Mouse (Mus musculus) gastrocnemius, adult 8-10 months (tissue): ENCODE data around the gene Allc. TPM values are rescaled to one million over a fixed set of nuclear protein-coding genes. Genes with fewer than 3 reads are reported as not detected.

ENCODE experiments used
- DNase-seq, 2 experiments: peaks; one replicate each; pipeline ENCODE4 v3.0.0; 2022; ENCODE audit warnings: low spot score in 2 of 2
- total RNA-seq, 4 experiments: library from RNA; stranded (reverse); gene quantifications; 2 replicates each; pipeline ENCODE4 v1.2.4; 2022

Allc gene
- total RNA-seq = not detected

DNA sequence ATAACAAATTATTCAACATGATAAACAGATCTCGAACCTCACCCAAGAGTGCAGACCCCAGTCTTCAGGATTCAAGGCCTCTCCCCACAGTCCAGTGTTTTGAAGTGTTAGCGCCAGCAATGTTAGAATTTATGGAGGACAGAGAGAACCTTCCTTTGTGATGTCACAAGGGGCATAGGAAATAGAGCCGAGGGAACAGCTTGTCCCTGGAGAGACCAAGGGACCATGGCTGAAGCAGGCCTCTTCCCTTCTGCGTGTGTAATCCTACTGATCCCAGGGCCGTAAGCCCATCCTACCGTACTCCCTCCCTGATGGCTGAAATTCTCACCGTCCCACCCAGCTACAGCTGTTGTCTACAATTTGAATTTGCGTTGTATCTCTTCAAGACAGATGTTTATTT, at the start of gene Allc:
Gene Allc (minus strand): TSS at position 101 of the 400 bp plus-strand sequence.
- no peak for DNase-seq

- no peak for DNase-seq
Measured at GRCm38 (mm10) chr12:28628436-28628835, 46.1 kb upstream of the Allc start.

GRCm38 (mm10) chr12:28627092-28627491, 44.8 kb upstream of the Allc start:
- DNase-seq = no peak

- DNase-seq = no peak
Measured at GRCm38 (mm10) chr12:28625407-28625806, 43.1 kb upstream of the Allc start.

DNA sequence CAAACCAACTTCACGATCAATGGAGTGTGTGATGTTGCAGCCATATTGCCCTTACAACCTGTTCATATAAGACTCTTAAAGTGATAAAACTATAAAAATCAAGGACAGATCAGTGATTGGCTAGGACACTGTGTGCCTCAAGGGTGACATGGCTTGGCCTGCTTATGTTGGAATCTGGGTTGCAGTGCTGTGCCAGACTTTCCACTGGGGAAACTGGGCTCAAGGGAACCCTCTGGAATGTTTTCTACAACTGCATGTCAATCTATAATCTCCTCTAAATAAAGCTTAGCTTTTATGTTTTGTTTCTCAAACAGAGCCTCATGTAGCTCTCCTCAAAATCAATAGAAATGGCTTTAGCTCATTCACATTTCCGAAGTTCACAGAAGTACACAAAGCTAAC, 41.9 kb upstream of the Allc start:
- DNase-seq = no peak

GRCm38 (mm10) chr12:28623195-28623594, 40.9 kb upstream of the Allc start, which contains the start of gene Colec11:
Gene Colec11, minus strand, starts transcription at chr12:28623377.
- no peak for DNase-seq

DNA sequence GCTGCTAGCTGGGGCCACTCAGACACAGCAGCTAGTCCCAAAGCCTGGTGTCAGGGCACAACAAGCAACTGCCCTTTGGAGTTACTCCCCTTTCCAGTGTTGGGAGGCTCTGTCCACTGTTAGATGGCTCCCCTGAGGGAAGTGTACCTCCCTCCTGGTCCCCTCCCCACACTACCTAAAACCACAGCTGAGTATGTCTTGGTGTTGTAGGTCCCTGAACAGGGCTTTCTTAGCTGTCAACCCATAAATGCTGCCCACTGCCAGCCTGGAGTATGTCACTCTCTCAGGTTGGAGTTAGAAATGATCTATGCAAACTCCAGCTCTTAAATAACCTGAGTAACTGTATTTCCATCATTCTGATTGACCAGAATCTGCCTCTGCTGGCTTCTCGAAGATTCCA, 40.3 kb upstream of the Allc start:
- DNase-seq = no peak

GRCm38 (mm10) chr12:28622167-28622532, 39.8 kb upstream of the Allc start:
- DNase-seq = no peak

- no peak for DNase-seq
Measured at GRCm38 (mm10) chr12:28621451-28622166, 39.3 kb upstream of the Allc start.

- no peak for DNase-seq
Measured at GRCm38 (mm10) chr12:28617297-28617696, 35.0 kb upstream of the Allc start.

DNA sequence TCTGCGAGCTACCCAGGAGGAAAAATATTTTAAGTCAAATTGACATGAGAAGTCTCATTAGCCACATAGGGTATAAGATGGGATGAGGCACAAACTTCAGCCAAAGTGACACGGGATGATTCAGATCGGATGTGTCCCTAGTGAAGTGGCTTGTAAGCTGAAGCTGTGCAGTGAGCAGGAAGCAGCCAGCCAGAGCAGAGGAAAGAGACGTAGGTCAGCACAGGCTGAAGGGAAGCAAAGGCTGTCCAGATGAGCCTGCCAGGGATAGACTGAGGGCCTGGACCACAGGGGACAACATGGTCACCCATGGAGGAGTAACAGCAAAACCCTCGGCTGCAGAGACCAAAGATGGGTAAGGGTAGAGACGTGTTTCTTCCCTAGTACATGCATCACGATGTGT, 32.1 kb upstream of the Allc start:
- no peak for DNase-seq

- DNase-seq = no peak
Measured at GRCm38 (mm10) chr12:28612391-28612790, 30.1 kb upstream of the Allc start.

GRCm38 (mm10) chr12:28607546-28608305, 25.4 kb upstream of the Allc start:
- DNase-seq = no peak

GRCm38 (mm10) chr12:28603494-28603893, 21.2 kb upstream of the Allc start:
- DNase-seq = no peak

DNA sequence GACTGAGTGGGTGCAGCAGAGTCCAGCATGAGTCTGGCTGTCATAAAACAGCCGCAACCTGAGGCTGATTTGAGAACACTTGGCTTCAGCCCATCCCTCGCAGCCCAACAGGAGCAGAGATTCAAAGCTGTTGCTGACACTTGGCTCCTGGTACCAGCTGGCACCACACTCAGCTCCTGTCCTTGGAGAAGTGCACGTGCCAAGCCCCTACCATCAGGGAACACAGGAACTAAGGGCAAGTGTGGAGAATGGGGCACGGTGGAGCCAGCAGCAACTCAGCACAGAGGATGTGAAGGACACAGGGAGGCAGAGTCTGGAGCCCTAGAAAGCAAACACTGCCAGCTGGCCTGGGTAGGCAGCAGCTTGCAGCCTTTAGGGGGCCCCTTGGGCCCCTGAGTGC, 19.9 kb upstream of the Allc start:
- no peak for DNase-seq

DNA sequence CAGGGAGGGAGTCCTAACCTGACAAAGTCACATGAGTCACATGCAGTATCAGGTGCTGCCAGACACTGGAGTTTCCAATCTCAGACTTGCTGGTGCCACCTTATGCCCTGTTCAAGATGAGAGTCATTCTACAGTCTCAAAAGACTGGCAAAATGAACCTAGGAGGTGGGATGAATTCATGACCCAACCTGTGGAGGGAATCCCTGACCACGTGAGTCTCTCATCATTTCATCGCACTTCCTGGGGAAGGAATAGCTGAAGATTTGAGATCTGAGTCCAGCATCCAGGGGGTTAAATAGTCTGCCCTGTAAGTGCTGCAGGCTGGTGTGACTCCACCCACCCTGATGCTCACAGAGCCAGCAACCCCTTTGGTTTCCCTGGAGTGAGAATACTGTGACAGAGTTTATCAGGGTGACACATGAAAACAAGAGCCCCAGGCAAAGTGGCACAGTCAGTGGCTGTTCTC, 16.2 kb upstream of the Allc start:
- DNase-seq = no peak

- no peak for DNase-seq
Measured at GRCm38 (mm10) chr12:28598110-28598509, 15.8 kb upstream of the Allc start.

- no peak for DNase-seq
Measured at GRCm38 (mm10) chr12:28597699-28598098, 15.4 kb upstream of the Allc start.

DNA sequence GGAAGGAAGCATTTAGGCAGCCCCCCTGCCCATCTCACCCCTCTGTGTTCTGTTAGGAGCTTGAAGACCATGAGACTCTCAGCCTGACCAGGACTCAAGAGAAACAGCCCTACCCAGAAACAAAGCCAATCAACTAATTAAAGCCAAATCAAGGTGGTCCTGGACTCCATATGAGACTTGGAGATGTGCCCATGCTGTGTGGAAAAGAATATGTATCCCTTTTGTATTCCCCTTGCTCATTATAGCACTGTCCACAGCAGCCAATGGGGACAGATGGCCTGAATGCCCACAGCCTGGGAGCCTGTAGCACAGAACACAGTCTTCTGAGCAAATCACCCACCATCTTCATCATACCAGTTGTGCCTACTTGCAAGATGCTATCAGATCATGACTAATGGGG, 14.5 kb upstream of the Allc start:
- DNase-seq = no peak

DNA sequence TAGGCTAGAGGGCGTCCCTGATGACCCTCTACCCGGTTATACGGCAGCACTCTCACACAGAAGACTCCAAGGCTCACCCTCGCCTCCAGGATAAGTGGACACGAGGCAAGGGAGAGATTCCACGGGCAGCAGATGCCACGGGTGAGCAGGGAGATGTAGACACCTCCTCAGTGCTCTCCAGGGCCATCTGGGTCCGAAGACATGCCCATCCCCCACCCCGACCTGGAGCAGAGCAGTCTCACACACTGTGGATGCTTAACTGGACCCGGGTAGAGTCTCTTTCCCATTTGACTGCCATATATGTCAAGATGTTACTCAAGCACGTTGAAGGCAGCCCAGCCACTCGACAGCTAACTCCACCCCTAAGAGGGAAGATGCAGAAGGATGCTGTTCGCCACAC, 8.1 kb upstream of the Allc start:
- DNase-seq = no peak

- DNase-seq = peak; percentile 48 to 60
Measured at GRCm38 (mm10) chr12:28589090-28589868, 7.0 kb upstream of the Allc start.

GRCm38 (mm10) chr12:28587949-28588348, 5.6 kb upstream of the Allc start:
- no peak for DNase-seq
